Mouse (Mus musculus) G1E (cell line): ENCODE data around the gene Tex33. TPM values are rescaled to one million over a fixed set of nuclear protein-coding genes. Genes with fewer than 3 reads are reported as not detected.

Experiments used
- ATAC-seq: 2 replicates; pipeline ENCODE4 v1.8.0; 2016; ENCODE audit warnings: mild to moderate bottlenecking; ENCODE audit not compliant: insufficient number of reproducible peaks, poor library complexity, low FRiP score, severe bottlenecking; ENCODE audit errors: extremely low read depth
- DNase-seq: peaks from one replicate; pipeline ENCODE4 v3.0.0; 2012; ENCODE audit warnings: low spot score
- H3K27me3 ChIP-seq: 2 replicates; pipeline ENCODE4 v1.6.1; 2012; ENCODE audit warnings: mild to moderate bottlenecking, low read length, inconsistent platforms; ENCODE audit not compliant: insufficient read depth
- H3K36me3 ChIP-seq: replicated peaks from 2 replicates; pipeline ENCODE3; 2012; ENCODE audit warnings: mild to moderate bottlenecking, inconsistent platforms
- H3K4me1 ChIP-seq: 2 replicates; pipeline ENCODE4 v1.6.1; 2012; ENCODE audit warnings: low read depth, low read length, inconsistent platforms, mixed read lengths; ENCODE audit not compliant: insufficient read depth
- H3K4me3 ChIP-seq: 2 replicates; pipeline ENCODE4 v1.5.1; 2012; ENCODE audit warnings: low read depth, mild to moderate bottlenecking, inconsistent platforms, low read length, moderate library complexity, mixed read lengths
- H3K9me3 ChIP-seq: replicated peaks from 2 replicates; pipeline ENCODE4 v1.6.1; 2012; ENCODE audit warnings: inconsistent platforms
- CTCF ChIP-seq: IDR thresholded peaks from 2 replicates; pipeline ENCODE4 v1.5.1; 2012; ENCODE audit warnings: low read depth, low read length, inconsistent platforms, mixed read lengths
- GATA1 ChIP-seq: IDR thresholded peaks from 2 replicates; pipeline ENCODE4 v1.6.1; 2012; ENCODE audit warnings: borderline replicate concordance, low read length, inconsistent platforms, mixed read lengths
- GATA2 ChIP-seq: IDR thresholded peaks from 2 replicates; pipeline ENCODE4 v1.6.1; 2012; ENCODE audit warnings: low read depth, low read length, inconsistent platforms, borderline replicate concordance
- POLR2AphosphoS5 ChIP-seq: IDR thresholded peaks from 2 replicates; pipeline ENCODE4 v1.6.1; 2012; ENCODE audit warnings: low read depth, low read length, inconsistent platforms; ENCODE audit not compliant: insufficient replicate concordance
- TAL1 ChIP-seq: conservative IDR thresholded peaks from 2 replicates; pipeline ENCODE4 v1.6.1; 2012; ENCODE audit warnings: low read depth, low read length, inconsistent platforms, mixed read lengths
- polyA plus RNA-seq: library from polyadenylated mRNA; stranded (reverse); fragments of >175 nt; gene quantifications from 2 replicates; pipeline ENCODE4 v1.2.3, GENCODE M21; 2012
- total RNA-seq, 2 experiments: library from RNA; stranded (forward) in 1 of 2; stranded (reverse) in 1 of 2; fragments of 200-1000 nt in 1 of 2; fragments of >200 nt in 1 of 2; fragmentation: Nextera tagmentation in 1 of 2; gene quantifications; 2 replicates each; pipeline ENCODE4 v1.2.3; 2014 to 2017

The Tex33 gene
- total and polyA plus RNA-seq, 3 experiments, result 0.49 TPM; not detected in 2

- no peak for ATAC-seq
- Histone ChIP-seq H3K36me3 (no peaks in the 10 kb centered on the region), H3K27me3 (peaks cover 90% of the 10 kb centered on the region), H3K9me3 (no peaks in the 10 kb centered on the region), H3K4me3 (no peak overlapping the region), H3K4me1 (peaks cover 7% of the 10 kb centered on the region; the same call in 1 of the 2 replicates)
- TF ChIP-seq GATA2 (no peak), TAL1 (no peak), CTCF (no peak), POLR2AphosphoS5 (no peak), GATA1 (no peak)
- DNase-seq, result no peak
These were observed 34.3 kb upstream of the Tex33 start for GRCm38 (mm10) chr15:78429871-78430622.

GRCm38 (mm10) chr15:78429139-78429459 is 33.4 kb upstream of the Tex33 start:
- H3K9me3 ChIP-seq, result no peaks in the 10 kb centered on the region
- TF ChIP-seq POLR2AphosphoS5 (no peak), GATA2 (no peak), GATA1 (no peak), CTCF (no peak), TAL1 (no peak)
- H3K4me3 ChIP-seq, result no peak overlapping the region
- ATAC-seq (no peak), DNase-seq (no peak)
- H3K27me3 ChIP-seq, result peaks cover 90% of the 10 kb centered on the region
- H3K4me1 ChIP-seq, result peaks cover 11% of the 10 kb centered on the region; the same call in 1 of the 2 replicates
- no peaks in the 10 kb centered on the region for H3K36me3 ChIP-seq

GRCm38 (mm10) chr15:78428391-78429138 is 32.9 kb upstream of the Tex33 start, which contains the start of gene Kctd17:
Kctd17 (plus strand) TSS chr15:78428564.
- DNase-seq, result no peak
- H3K27me3 ChIP-seq, result peaks cover 89% of the 10 kb centered on the region
- H3K4me3 ChIP-seq, result no peak within 1 kb of the TSS
- no peaks in the 10 kb centered on the region for H3K9me3 ChIP-seq
- peaks cover 11% of the 10 kb centered on the region; the same call in 1 of the 2 replicates for H3K4me1 ChIP-seq
- TF ChIP-seq CTCF (no peak), TAL1 (no peak), POLR2AphosphoS5 (no peak), GATA1 (no peak), GATA2 (no peak)
- ATAC-seq, result no peak
- H3K36me3 ChIP-seq, result no peaks in the 10 kb centered on the region

GRCm38 (mm10) chr15:78425230-78425629 is 29.5 kb upstream of the Tex33 start:
- Histone ChIP-seq H3K27me3 (peaks cover 83% of the 10 kb centered on the region), H3K9me3 (no peaks in the 10 kb centered on the region), H3K4me3 (no peak overlapping the region), H3K4me1 (peaks cover 16% of the 10 kb centered on the region), H3K36me3 (no peaks in the 10 kb centered on the region)
- DNase-seq, result no peak
- no peak for TF ChIP-seq GATA1
- ATAC-seq, result no peak

GRCm38 (mm10) chr15:78424507-78424906 is 28.8 kb upstream of the Tex33 start:
- Histone ChIP-seq H3K4me1 (peaks cover 16% of the 10 kb centered on the region), H3K27me3 (peaks cover 80% of the 10 kb centered on the region), H3K36me3 (no peaks in the 10 kb centered on the region), H3K9me3 (no peaks in the 10 kb centered on the region), H3K4me3 (no peak overlapping the region)
- ATAC-seq, result no peak
- TF ChIP-seq CTCF (no peak), GATA2 (no peak), TAL1 (no peak), POLR2AphosphoS5 (no peak), GATA1 (no peak)
- DNase-seq, result no peak

GRCm38 (mm10) chr15:78422046-78422956 is 26.6 kb upstream of the Tex33 start:
- DNase-seq (peak; percentile 71), ATAC-seq (no peak)
- Histone ChIP-seq H3K4me1 (peaks cover 23% of the 10 kb centered on the region), H3K4me3 (peak overlapping the region; percentile 10; the same call in 1 of the 2 replicates), H3K36me3 (no peaks in the 10 kb centered on the region), H3K27me3 (peaks cover 69% of the 10 kb centered on the region), H3K9me3 (no peaks in the 10 kb centered on the region)
- TF ChIP-seq TAL1, result no peak
- peak; percentile 85 for TF ChIP-seq CTCF
